In genomic region chr8:109650801-109651200, GRCm38 (mm10) we compare ENCODE assay signal across 29 mouse cellular contexts. TPM values are rescaled to one million over a fixed set of nuclear protein-coding genes. Genes with fewer than 3 reads are reported as not detected.
DNase-seq lines count a peak whose midpoint lies in the region; ATAC-seq and TF ChIP-seq lines count a peak whose summit lies in the region.
"Had no signal": no experiment of that assay in that cellular context is flagged by ENCODE, and none has a peak within 500 bp of the region (broad histone marks: within the 10 kb centered on the region; RNA-seq: fewer than 3 reads in every experiment).

No protein-coding gene starts in this region.

- 55% methylated on average over 10 of the region's 10 CpGs for WGBS in hindbrain, postnatal 0 days
- WGBS in hindbrain, embryonic 13.5 days: 76% methylated on average over 10 of the region's 10 CpGs
- 61% methylated on average over 10 of the region's 10 CpGs for WGBS in stomach, postnatal 0 days

- peak; percentile 21 for DNase-seq in hindbrain, postnatal 0 days (ENCODE audit: low spot score)
- peak; percentile 23 to 35 for DNase-seq in cerebellum, adult 18-20 months
- peak; percentile 48 to 49 for DNase-seq in cerebellum, postnatal 14 days
- DNase-seq in stomach, postnatal 0 days (ENCODE audit: low spot score): no peak
- DNase-seq in kidney, adult 11 months: no peak
- no peak for DNase-seq in adipocyte (ENCODE audit: low spot score)
- DNase-seq: adrenal gland, postnatal 25 days; gastrocnemius, postnatal 25 days; heart, adult 18-20 months; heart, postnatal 4 days; kidney, adult 2 months; kidney, postnatal 36 days; liver, embryonic 13.5 days; lung, adult 18-20 months; lung, postnatal 10 days; midbrain, embryonic 14.5 days; right cerebral cortex, postnatal 4 days; thymus, postnatal 4 days had no signal

- H3K4me2 ChIP-seq in hindbrain, postnatal 0 days (ENCODE audit: low read depth, low read length): no peak overlapping the region
- no peak overlapping the region for H3K4me2 ChIP-seq in hindbrain, embryonic 13.5 days
- no peak overlapping the region for H3K4me2 ChIP-seq in stomach, postnatal 0 days (replicated peaks; ENCODE audit: low read depth)
- H3K4me2 ChIP-seq: embryonic facial prominence, embryonic 15.5 days; heart, embryonic 11.5 days; hindbrain, embryonic 14.5 days; liver, embryonic 13.5 days had no signal

- no peaks in the 10 kb centered on the region for H3K4me1 ChIP-seq in hindbrain, postnatal 0 days (ENCODE audit: insufficient read depth, low read length)
- 0 out of 2 replicates have a peak, but pooled peaks cover 2% of the 10 kb centered on the region for H3K4me1 ChIP-seq in hindbrain, embryonic 13.5 days (replicated peaks)
- no peaks in the 10 kb centered on the region for H3K4me1 ChIP-seq in stomach, postnatal 0 days (replicated peaks; ENCODE audit: control insufficient read depth, insufficient read depth)
- H3K4me1 ChIP-seq: embryonic facial prominence, embryonic 10.5 days; liver, embryonic 13.5 days had no signal

- ATAC-seq in hindbrain, postnatal 0 days: no peak
- no peak for ATAC-seq in hindbrain, embryonic 13.5 days (ENCODE audit: low FRiP score)
- ATAC-seq in stomach, postnatal 0 days (ENCODE audit: low FRiP score, low TSS enrichment): no peak
- ATAC-seq: forebrain, embryonic 14.5 days; inflammation-experienced regulatory T-cells, adult 6 months; Patski had no signal

- H3K9me3 ChIP-seq in hindbrain, postnatal 0 days (ENCODE audit: low read length): no peaks in the 10 kb centered on the region
- no peaks in the 10 kb centered on the region for H3K9me3 ChIP-seq in hindbrain, embryonic 13.5 days
- no peaks in the 10 kb centered on the region for H3K9me3 ChIP-seq in stomach, postnatal 0 days (ENCODE audit: control insufficient read depth, low read length)
- H3K9me3 ChIP-seq: embryonic facial prominence, embryonic 10.5 days; embryonic facial prominence, embryonic 15.5 days; liver, embryonic 13.5 days had no signal

- no peak overlapping the region for H3K4me3 ChIP-seq in hindbrain, postnatal 0 days (ENCODE audit: low read length)
- H3K4me3 ChIP-seq in hindbrain, embryonic 13.5 days: no peak overlapping the region
- no peak overlapping the region for H3K4me3 ChIP-seq in stomach, postnatal 0 days (ENCODE audit: low read depth, low read length)
- H3K4me3 ChIP-seq: embryonic facial prominence, embryonic 10.5 days; embryonic facial prominence, embryonic 15.5 days; layer of hippocampus, adult 2 months; left cerebral cortex, adult 2 months; liver, embryonic 13.5 days had no signal

- no peaks in the 10 kb centered on the region for H3K27me3 ChIP-seq in hindbrain, postnatal 0 days (ENCODE audit: insufficient read depth, low read length)
- no peaks in the 10 kb centered on the region for H3K27me3 ChIP-seq in hindbrain, embryonic 13.5 days
- no peaks in the 10 kb centered on the region for H3K27me3 ChIP-seq in stomach, postnatal 0 days (ENCODE audit: control insufficient read depth, insufficient read depth, low read length)
- H3K27me3 ChIP-seq: embryonic facial prominence, embryonic 15.5 days; liver, embryonic 13.5 days had no signal

- no peak for TF ChIP-seq EP300 in stomach, postnatal 0 days (optimal IDR thresholded peaks at IDR 0.05)

- no peak overlapping the region for H3K27ac ChIP-seq in hindbrain, postnatal 0 days
- no peak overlapping the region for H3K27ac ChIP-seq in hindbrain, embryonic 13.5 days
- peak overlapping the region; percentile 24; the same call in 1 of the 2 replicates for H3K27ac ChIP-seq in stomach, postnatal 0 days (replicated peaks)
- H3K27ac ChIP-seq: embryonic facial prominence, embryonic 10.5 days; embryonic facial prominence, embryonic 15.5 days; hindbrain, embryonic 14.5 days; layer of hippocampus, adult 2 months; left cerebral cortex, adult 2 months; liver, embryonic 13.5 days had no signal

- no peak overlapping the region for H3K9ac ChIP-seq in hindbrain, postnatal 0 days (replicated peaks; ENCODE audit: low read length)
- no peak overlapping the region for H3K9ac ChIP-seq in hindbrain, embryonic 13.5 days
- H3K9ac ChIP-seq in stomach, postnatal 0 days (ENCODE audit: low read length): no peak overlapping the region
- H3K9ac ChIP-seq: embryonic facial prominence, embryonic 15.5 days; hindbrain, embryonic 14.5 days; liver, embryonic 13.5 days had no signal

- H3K36me3 ChIP-seq in hindbrain, postnatal 0 days (ENCODE audit: insufficient read depth, low read length): no peaks in the 10 kb centered on the region
- no peaks in the 10 kb centered on the region for H3K36me3 ChIP-seq in hindbrain, embryonic 13.5 days
- H3K36me3 ChIP-seq in stomach, postnatal 0 days (ENCODE audit: control insufficient read depth, insufficient read depth, low read length): no peaks in the 10 kb centered on the region
- H3K36me3 ChIP-seq: embryonic facial prominence, embryonic 10.5 days; embryonic facial prominence, embryonic 15.5 days; liver, embryonic 13.5 days had no signal

- no peak for TF ChIP-seq CTCF in hindbrain, postnatal 0 days (IDR thresholded peaks at IDR 0.05; ENCODE audit: low read depth)
- no peak for TF ChIP-seq CTCF in stomach, postnatal 0 days (IDR thresholded peaks at IDR 0.05; ENCODE audit: low read depth)

RNA-seq across cellular contexts. Expression of gene Pkd1l3, which starts 36.5 kb away (rescaled TPM):
- total RNA-seq in hindbrain, postnatal 0 days (2014; rRNA removed): 0.16 TPM in 1 of 2 replicates, not detected in the other
- polyA plus RNA-seq in hindbrain, postnatal 0 days (2015; fragmentation: Nextera tagmentation; extraction: Ambion mirVana): 0.05 and 0.28 TPM in 2 replicates
- polyA plus RNA-seq in hindbrain, embryonic 13.5 days (2015; fragmentation: Nextera tagmentation; extraction: Ambion mirVana): 0.12 TPM in 2 replicates
- polyA plus RNA-seq in stomach, postnatal 0 days (2015; fragmentation: Nextera tagmentation; extraction: Ambion mirVana): 0.08 TPM in 1 of 2 replicates, not detected in the other
- total RNA-seq: gastrocnemius, postnatal 25 days; heart, postnatal 4 days; monocyte, adult 5-6 weeks had no signal
- polyA plus RNA-seq: forebrain, embryonic 14.5 days had no signal

RNA-seq across cellular contexts. Expression of gene Ist1, which starts 42.3 kb away (rescaled TPM):
- 88.8 and 98.4 TPM in 2 replicates for total RNA-seq in hindbrain, postnatal 0 days (2014; rRNA removed)
- 99.4 and 103 TPM in 2 replicates for polyA plus RNA-seq in hindbrain, postnatal 0 days (2015; fragmentation: Nextera tagmentation; extraction: Ambion mirVana)
- 180 and 182 TPM in 2 replicates for polyA plus RNA-seq in hindbrain, embryonic 13.5 days (2015; fragmentation: Nextera tagmentation; extraction: Ambion mirVana)
- polyA plus RNA-seq in stomach, postnatal 0 days (2015; fragmentation: Nextera tagmentation; extraction: Ambion mirVana): 96.0 and 103 TPM in 2 replicates

RNA-seq across cellular contexts. Expression of gene Dhodh, which starts 42.3 kb away (rescaled TPM):
- total RNA-seq in hindbrain, postnatal 0 days (2014; rRNA removed): 25.9 and 48.2 TPM in 2 replicates
- 22.3 and 26.8 TPM in 2 replicates for polyA plus RNA-seq in hindbrain, postnatal 0 days (2015; fragmentation: Nextera tagmentation; extraction: Ambion mirVana)
- polyA plus RNA-seq in hindbrain, embryonic 13.5 days (2015; fragmentation: Nextera tagmentation; extraction: Ambion mirVana): 31.5 and 33.4 TPM in 2 replicates
- polyA plus RNA-seq in stomach, postnatal 0 days (2015; fragmentation: Nextera tagmentation; extraction: Ambion mirVana): 19.9 and 20.5 TPM in 2 replicates

RNA-seq across cellular contexts. Expression of gene Zfp821, which starts 54.5 kb away (rescaled TPM):
- total RNA-seq in hindbrain, postnatal 0 days (2014; rRNA removed): 52.5 and 56.2 TPM in 2 replicates
- 45.2 and 50.3 TPM in 2 replicates for polyA plus RNA-seq in hindbrain, postnatal 0 days (2015; fragmentation: Nextera tagmentation; extraction: Ambion mirVana)
- 77.0 and 78.9 TPM in 2 replicates for polyA plus RNA-seq in hindbrain, embryonic 13.5 days (2015; fragmentation: Nextera tagmentation; extraction: Ambion mirVana)
- polyA plus RNA-seq in stomach, postnatal 0 days (2015; fragmentation: Nextera tagmentation; extraction: Ambion mirVana): 12.2 and 13.6 TPM in 2 replicates

Comparison
In these comparisons a context has a peak if more than half of its experiments do, and no peak if none do; other contexts are left out.
1. DNase-seq: peak in hindbrain, postnatal 0 days (single experiment), cerebellum, adult 18-20 months (2 of 2) and cerebellum, postnatal 14 days (2 of 2); none in stomach, postnatal 0 days (single experiment), kidney, adult 11 months (single experiment) and adipocyte (single experiment).